Mouse (Mus musculus) bone marrow, adult 2 months (tissue): ENCODE measurements around the gene Vgll4.

ENCODE experiments used
- CTCF ChIP-seq: fragments of 200-500 bp; IDR thresholded peaks from 2 replicates; pipeline ENCODE4 v1.5.1; 2011; ENCODE audit warnings: low read length, control low read depth; ENCODE audit not compliant: control insufficient read depth, insufficient read depth
- POLR2A ChIP-seq: fragments of 200-500 bp; IDR thresholded peaks from 2 replicates; pipeline ENCODE4 v1.6.1; 2011; ENCODE audit warnings: low read depth, mild to moderate bottlenecking, control low read depth, low read length, borderline replicate concordance; ENCODE audit not compliant: control insufficient read depth

GRCm38 (mm10) chr6:114840012-114840411 lies 129.8 kb downstream of the Vgll4 start:
- no peak for TF ChIP-seq POLR2A
- no peak for TF ChIP-seq CTCF
